Mouse (Mus musculus): ENCODE measurements around the gene Tmem150c.

DNA sequence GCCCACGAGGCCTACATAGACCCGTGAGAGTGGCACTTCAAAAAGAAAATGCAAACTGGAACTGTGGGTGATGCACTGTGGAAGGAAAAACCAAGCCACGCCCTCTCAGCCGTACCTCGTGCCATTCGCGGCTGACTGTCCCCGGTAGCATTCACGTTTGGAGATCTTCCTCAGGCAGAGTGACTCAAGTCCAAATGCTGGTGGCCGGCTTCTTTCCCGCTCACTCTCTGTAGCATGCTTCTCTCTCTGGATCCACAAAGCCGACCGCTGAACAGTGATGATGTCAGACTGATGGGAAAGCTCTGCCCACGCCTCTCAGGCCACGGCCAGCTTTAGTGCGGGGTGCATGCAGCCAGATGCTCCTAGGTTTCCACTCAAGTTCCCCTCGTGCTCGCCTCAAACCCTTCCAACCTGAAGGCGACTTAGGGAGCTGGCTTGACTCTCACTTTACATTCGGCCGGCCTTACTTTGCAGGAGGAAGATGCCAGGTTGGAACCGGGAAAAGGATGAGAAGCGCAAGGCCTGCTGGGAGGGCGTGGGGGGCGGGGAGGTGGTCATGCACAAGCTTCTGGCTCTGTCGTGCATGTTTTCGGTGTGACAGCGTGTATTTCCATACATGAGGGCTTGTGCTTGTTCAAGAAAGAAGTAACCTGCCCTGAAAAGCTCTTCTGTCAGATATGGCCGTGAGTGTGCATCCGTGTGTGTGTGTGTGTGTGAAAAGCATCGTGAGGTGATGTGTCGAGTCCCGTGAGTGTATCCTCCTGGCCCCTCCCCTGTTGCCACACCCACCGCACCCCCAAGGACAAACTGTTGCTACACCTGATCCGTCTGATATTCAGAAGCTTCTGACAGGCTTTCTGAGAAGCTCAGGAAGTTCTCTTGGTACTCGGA is 80.3 kb downstream of the Tmem150c start:
- TF ChIP-seq CTCF (IDR thresholded peaks at IDR 0.05; ENCODE audit: low read depth) (no peak), EP300 (IDR thresholded peaks at IDR 0.05; ENCODE audit: low read depth) (no peak)

Measured in liver, postnatal 0 days (tissue).